ENCODE assay signal across 8 mouse cellular contexts in the genomic region with DNA sequence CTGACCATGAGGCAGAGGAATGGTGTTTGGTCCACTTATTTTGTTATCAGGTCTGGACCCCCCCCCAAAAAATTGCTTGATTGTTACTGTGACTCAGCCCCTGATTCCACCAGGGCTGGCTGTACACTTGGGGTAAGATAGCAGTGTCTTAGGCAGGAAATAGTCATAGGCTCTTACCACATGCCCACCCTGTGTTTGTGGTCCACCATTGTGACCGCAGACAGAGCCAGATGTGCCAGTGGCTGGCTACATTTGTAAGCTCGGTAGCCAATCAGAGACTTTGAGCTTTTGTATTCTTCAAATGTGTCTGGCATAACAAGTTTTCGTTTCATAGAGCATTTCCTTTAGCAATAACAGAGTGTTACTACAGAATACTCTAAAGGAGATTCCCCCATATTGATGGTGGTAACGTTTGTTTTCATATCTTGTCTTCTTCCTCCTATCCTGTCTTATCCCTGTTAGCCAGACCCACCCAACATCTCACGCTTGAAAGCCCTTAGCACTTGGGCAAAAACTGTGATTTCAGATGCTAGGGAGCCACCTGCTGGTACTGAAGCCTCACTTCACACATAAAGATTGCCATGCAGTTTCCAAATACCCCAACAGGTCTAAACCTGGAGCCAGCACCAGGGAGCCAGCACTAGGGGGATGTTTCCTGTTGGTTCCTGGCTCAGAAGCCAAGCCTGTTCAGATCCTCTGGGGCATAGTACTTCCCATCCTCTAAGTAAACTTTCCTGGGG. TPM values are rescaled to one million over a fixed set of nuclear protein-coding genes. Genes with fewer than 3 reads are reported as not detected.
DNase-seq lines count a peak whose midpoint lies in the region; ATAC-seq and TF ChIP-seq lines count a peak whose summit lies in the region.

No protein-coding gene starts in this region.

- H3K9me3 ChIP-seq in E14TG2a.4 (ENCODE audit: low read length): no peaks in the 10 kb centered on the region
- H3K9me3 ChIP-seq in embryonic facial prominence, embryonic 13.5 days: no peaks in the 10 kb centered on the region
- no peaks in the 10 kb centered on the region for H3K9me3 ChIP-seq in heart, embryonic 12.5 days (replicated peaks)
- no peaks in the 10 kb centered on the region for H3K9me3 ChIP-seq in neural tube, embryonic 14.5 days (ENCODE audit: control insufficient read depth, low read length)

- H3K4me3 ChIP-seq in E14TG2a.4 (replicated peaks; ENCODE audit: low read length): no peak overlapping the region
- H3K4me3 ChIP-seq in embryonic facial prominence, embryonic 13.5 days: no peak overlapping the region
- no peak overlapping the region for H3K4me3 ChIP-seq in heart, embryonic 12.5 days
- no peak overlapping the region for H3K4me3 ChIP-seq in neural tube, embryonic 14.5 days (ENCODE audit: low read depth, low read length)

- peak; percentile 30 for DNase-seq in adrenal gland, postnatal 25 days
- peak; percentile 73 for DNase-seq in kidney, postnatal 10 days
- DNase-seq in lung, adult 18-20 months: peak; percentile 44
- DNase-seq in thymus, postnatal 4 days: peak; percentile 66

- 45% methylated on average over 5 of the region's 5 CpGs for whole genome bisulfite sequencing in embryonic facial prominence, embryonic 13.5 days
- 43% methylated on average over 5 of the region's 5 CpGs for WGBS in heart, embryonic 12.5 days
- WGBS in neural tube, embryonic 14.5 days: 48% methylated on average over 5 of the region's 5 CpGs

- H3K4me2 ChIP-seq in embryonic facial prominence, embryonic 13.5 days: no peak overlapping the region
- no peak overlapping the region for H3K4me2 ChIP-seq in heart, embryonic 12.5 days
- H3K4me2 ChIP-seq in neural tube, embryonic 14.5 days (ENCODE audit: low read depth, low read length): no peak overlapping the region

- H3K36me3 ChIP-seq in E14TG2a.4 (ENCODE audit: insufficient read depth, low read length): no peaks in the 10 kb centered on the region
- H3K36me3 ChIP-seq in embryonic facial prominence, embryonic 13.5 days: no peaks in the 10 kb centered on the region
- no peaks in the 10 kb centered on the region for H3K36me3 ChIP-seq in heart, embryonic 12.5 days
- H3K36me3 ChIP-seq in neural tube, embryonic 14.5 days (ENCODE audit: control insufficient read depth, insufficient read depth, low read length): no peaks in the 10 kb centered on the region

- peak; percentile 47 for TF ChIP-seq CTCF in E14TG2a.4 (conservative IDR thresholded peaks at IDR 0.05; ENCODE audit: low read length)

- H3K27me3 ChIP-seq in E14TG2a.4 (ENCODE audit: insufficient read depth, low read length): 0 out of 2 replicates have a peak, but pooled peaks cover 4% of the 10 kb centered on the region
- H3K27me3 ChIP-seq in embryonic facial prominence, embryonic 13.5 days: 0 out of 2 replicates have a peak, but pooled peaks cover 3% of the 10 kb centered on the region
- H3K27me3 ChIP-seq in heart, embryonic 12.5 days (replicated peaks): no peaks in the 10 kb centered on the region
- H3K27me3 ChIP-seq in neural tube, embryonic 14.5 days (ENCODE audit: control insufficient read depth, insufficient read depth, low read length): no peaks in the 10 kb centered on the region; the same call in 1 of the 2 replicates

- no peaks in the 10 kb centered on the region for H3K4me1 ChIP-seq in E14TG2a.4 (replicated peaks; ENCODE audit: low read depth, low read length)
- 0 out of 2 replicates have a peak, but pooled peaks cover 4% of the 10 kb centered on the region for H3K4me1 ChIP-seq in embryonic facial prominence, embryonic 13.5 days
- H3K4me1 ChIP-seq in heart, embryonic 12.5 days (replicated peaks): no peaks in the 10 kb centered on the region
- H3K4me1 ChIP-seq in neural tube, embryonic 14.5 days (ENCODE audit: control insufficient read depth, insufficient read depth, low read length): no peaks in the 10 kb centered on the region

- H3K27ac ChIP-seq in embryonic facial prominence, embryonic 13.5 days: no peak overlapping the region
- H3K27ac ChIP-seq in heart, embryonic 12.5 days (ENCODE audit: poor library complexity, severe bottlenecking): no peak overlapping the region
- H3K27ac ChIP-seq in neural tube, embryonic 14.5 days (ENCODE audit: low read depth, low read length): no peak overlapping the region

- H3K9ac ChIP-seq in embryonic facial prominence, embryonic 13.5 days: no peak overlapping the region
- no peak overlapping the region for H3K9ac ChIP-seq in heart, embryonic 12.5 days
- no peak overlapping the region for H3K9ac ChIP-seq in neural tube, embryonic 14.5 days (replicated peaks; ENCODE audit: low read depth, low read length)

- peak; percentile 75; the same call in 1 of the 2 replicates for ATAC-seq in embryonic facial prominence, embryonic 13.5 days (ENCODE audit: insufficient number of reproducible peaks, insufficient read depth, low FRiP score, low TSS enrichment, low read depth)
- 0 out of 2 replicates have a peak, but pooled peaks have one; percentile 42 for ATAC-seq in heart, embryonic 12.5 days (ENCODE audit: insufficient number of reproducible peaks, low FRiP score)
- ATAC-seq in neural tube, embryonic 14.5 days (ENCODE audit: low read depth): peak; percentile 91

RNA-seq across cellular contexts. Expression of gene Plcxd2, which starts 12.3 kb away (rescaled TPM):
- 0.67 and 0.81 TPM in 2 replicates for total RNA-seq in adrenal gland, postnatal 25 days (2021)
- polyA plus RNA-seq in embryonic facial prominence, embryonic 13.5 days (2015; fragmentation: Nextera tagmentation; extraction: Ambion mirVana): 0.96 and 0.98 TPM in 2 replicates
- 0.74 and 0.89 TPM in 2 replicates for polyA plus RNA-seq in heart, embryonic 12.5 days (2016; fragmentation: Nextera tagmentation; extraction: Ambion mirVana)
- 14.0 and 15.1 TPM in 2 replicates for polyA plus RNA-seq in neural tube, embryonic 14.5 days (2014; fragmentation: Nextera tagmentation; extraction: Ambion mirVana)
